Mouse (Mus musculus) T-helper 17 cell (primary cell): ENCODE measurements around the gene Hamp.

Experiments used
- in situ Hi-C, 2 experiments: fragments of 300-600 bp; cut with MboI, MseI; formaldehyde crosslinking; loops; 1 replicate in 1 of 2; 2 replicates in 1 of 2; pipeline ENCODE4 v1.15.1; 2025; ENCODE audit warnings: high pct_unique_total_duplicates in 2 of 2

Gene Hamp

DNA sequence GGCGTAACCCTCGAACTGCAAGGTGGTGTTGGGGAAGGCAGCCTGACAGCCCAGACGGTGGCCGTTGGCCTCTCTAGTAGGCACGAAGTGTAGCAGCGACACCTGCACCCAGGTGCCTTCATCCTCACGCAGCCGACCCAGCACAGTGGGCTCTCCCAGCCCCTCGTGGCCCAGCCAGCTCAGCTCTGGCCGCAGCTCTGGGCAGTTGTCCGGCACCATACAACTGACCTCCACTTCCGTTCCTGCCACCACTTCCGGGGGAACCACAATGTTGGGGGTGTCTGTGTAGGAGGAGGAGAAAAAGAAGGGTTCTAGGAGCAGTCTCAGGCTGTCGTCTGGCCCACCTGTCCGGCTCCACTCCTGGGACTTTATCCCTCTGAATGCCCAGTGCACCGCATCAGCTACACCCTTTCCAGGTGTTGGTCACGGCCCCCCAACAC, 34.8 kb downstream of the Hamp start:
- in situ Hi-C loops = no loop called here

DNA sequence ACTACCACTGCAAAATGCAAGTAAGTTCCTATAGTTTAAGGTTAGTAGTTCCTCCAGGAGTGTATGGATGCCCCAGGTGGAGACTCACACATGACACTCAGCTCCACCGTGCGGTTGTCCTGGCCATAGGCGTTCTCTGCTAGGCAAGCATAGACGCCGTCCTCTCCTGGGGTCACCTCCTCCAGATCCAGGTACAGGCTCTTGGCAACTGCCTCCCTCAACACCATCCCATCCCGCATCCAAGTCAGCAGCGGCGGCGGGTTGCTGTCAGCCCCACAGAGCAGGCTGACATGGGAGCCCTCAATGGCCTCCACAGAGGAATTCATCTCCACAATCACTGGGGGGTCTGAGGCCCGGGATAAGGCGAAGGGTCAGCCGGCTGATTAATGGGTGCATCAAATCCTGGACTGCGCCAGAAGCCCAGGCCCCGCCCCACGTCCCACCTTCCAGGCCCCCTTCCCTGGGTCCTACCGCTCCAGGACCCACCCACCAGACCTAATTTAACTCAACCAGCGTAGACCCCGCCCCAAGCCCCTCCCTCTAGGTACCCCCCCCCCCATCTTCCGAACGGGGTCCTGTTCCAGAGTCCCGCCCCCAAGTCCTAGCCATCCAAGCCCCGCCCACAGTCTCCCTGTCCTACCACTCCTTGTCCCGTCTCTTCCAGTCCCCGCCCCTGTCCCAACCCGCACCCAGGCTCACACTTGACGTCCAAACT, 35.4 kb downstream of the Hamp start:
- in situ Hi-C loops = no loop called here

DNA sequence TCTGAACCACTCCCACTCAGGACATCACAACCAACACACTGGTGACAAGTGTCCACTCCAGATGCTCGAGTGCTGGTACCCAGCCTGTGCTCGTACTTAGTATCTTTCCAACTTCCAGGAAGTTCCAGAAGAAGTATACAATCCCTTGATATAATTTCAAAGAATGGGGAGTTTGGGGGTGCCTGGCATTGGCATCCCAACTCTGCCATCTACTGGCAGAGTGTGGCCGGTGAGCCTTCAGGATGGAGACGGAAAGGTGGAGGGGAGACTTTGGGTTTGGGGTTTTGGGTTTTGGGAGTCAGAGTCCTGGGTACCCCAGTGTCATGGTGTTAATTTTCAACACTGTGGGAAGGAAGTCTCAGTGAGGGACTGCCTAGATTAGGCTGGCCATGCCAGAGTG, 39.8 kb downstream of the Hamp start:
- in situ Hi-C loops = loop anchor here in 1 of 2 experiments (5.0 kb wide), 1 partner anchor 63 kb away; no protein-coding TSS in a partner anchor

DNA sequence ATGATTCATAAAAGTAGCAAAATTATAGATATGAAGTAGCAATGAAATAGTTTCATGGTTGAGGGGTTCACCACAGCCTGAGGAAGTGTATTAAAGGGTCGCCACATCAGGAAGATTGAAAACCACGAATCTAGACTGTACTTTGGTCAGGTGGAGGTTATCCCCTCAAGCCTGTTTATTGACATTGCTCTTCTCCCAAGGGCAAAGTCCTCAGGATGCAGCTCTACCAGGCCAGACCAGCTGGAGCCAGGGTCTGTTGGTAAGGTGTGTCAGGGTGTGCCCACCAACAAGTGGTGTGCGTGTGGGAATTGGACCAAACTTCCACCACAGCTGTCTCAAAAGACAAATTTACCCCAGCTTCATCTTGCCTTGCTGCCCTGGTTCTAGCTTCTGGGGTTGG, 48.6 kb downstream of the Hamp start:
- in situ Hi-C loops = no loop called here

DNA sequence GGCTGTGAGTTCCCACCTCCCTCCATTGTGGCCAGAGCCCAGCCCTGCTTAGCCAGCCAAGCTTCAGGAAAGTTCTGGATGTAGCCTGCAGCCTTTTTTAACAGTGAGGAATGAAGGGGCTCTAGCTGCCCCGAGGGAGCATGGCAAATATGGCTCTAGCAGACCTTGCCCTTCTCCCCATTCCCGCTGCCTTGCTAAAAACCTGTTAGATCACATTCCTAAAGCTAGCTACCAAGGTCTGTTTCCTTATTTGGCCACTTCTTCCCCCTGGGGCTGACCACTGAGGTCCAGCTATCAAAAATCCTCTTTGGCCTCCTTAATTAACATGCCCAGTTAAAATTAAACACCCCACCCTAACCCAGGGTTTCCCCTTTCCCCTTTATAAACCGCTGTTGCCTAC, 51.3 kb downstream of the Hamp start:
- in situ Hi-C loops = no loop called here
